Mouse (Mus musculus) E14TG2a.4 (cell line): ENCODE data around the gene Mid1.
"Not testable (repeated sequence)": the region's sequence is repeated elsewhere in the genome, so short reads cannot be mapped to it uniquely, and the experiment has no call there.

Experiments
- CTCF ChIP-seq: conservative IDR thresholded peaks from 2 replicates; pipeline ENCODE4 v1.5.1; 2014; ENCODE audit warnings: low read length
- NANOG ChIP-seq: IDR thresholded peaks from 2 replicates; pipeline ENCODE4 v1.6.1; 2014; ENCODE audit warnings: borderline replicate concordance, low read length, mixed read lengths

DNA sequence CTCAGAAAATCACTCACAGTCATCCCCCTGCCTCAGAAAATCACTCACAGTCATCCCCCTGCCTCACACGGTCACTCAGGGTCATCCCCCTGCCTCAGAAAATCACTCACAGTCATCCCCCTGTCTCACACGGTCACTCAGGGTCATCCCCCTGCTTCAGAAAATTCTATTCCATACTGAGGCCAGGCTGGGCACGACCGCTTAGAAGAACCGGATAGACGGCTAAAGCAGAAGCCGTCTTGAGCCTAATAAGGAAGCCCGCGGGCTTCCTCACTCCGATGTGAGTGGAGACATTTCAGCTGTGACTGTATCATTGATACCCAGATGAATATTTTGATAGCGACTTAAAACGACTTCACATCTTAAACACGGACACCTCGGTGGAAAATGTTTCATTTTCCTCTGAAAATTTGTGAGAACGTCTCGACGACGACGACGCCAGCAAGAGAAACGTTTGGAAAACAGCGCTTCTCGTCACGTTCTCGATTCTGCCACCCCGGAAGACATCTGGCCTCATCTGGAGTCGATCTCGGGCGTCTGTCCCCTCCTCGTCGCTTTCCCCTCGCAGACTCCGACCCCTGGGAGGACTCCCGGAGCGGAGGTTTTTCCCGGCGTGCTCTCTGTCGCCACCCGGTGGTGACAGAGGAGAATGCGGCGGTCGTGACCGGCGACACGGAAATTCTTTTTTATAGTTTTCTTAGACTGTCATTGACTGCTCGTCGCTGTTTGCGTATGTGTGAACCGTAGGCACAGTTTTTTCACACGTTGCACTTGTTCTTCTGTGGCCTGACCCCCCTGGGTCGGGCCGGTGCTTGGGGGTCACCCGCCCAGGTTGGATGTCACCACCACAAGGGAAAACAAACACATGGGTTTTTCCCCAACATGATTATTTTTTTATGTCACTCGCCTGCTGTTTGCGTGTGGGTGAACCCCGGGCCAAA, 305.0 kb downstream of the Mid1 start:
- TF ChIP-seq CTCF, NANOG: not testable (repeated sequence)
